Mouse (Mus musculus): Measurements from ENCODE around the gene Snph. TPM values are rescaled to one million over a fixed set of nuclear protein-coding genes. Genes with fewer than 3 reads are reported as not detected.

Snph gene
- polyA plus RNA-seq, 1 experiment from 2014 or later: not detected

DNA sequence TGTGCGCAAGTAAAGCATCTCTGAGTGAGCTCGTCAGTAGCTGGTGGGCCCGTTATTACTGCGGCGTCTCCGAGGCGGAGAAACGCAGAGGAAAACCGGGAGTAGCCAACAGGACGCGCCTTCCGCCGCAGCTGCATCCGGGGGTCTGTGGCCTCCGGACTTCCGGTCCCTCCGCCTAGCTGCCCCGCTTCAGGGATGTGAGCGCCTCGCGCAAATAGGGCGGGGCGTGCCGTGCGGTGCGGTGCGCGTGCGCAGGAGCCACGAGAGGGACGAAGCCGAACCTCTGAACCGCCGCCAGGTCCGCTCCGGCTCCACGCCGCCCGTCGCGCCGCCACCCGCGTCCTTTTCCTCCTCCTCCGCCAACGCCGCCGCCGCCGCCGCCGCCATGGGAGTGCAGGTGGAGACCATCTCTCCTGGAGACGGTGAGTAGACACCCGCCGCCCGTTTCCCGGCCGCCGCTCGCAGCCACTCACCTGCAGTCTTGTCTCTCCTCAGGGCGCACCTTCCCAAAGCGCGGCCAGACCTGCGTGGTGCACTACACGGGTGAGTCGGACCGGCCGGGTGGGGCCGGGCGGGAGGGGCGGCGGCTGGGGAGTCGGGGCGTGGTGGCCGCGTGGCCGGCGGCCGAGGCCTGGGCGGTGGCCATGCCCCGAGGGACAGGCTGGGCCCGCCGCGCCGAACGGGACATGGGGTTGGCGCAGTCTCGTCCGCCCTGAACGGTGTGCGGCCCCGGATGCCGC lies 89.9 kb downstream of the Snph start, which contains the start of gene Fkbp1a:
TSS of gene Fkbp1a (plus strand) at position 161 of the 740 bp plus-strand sequence.
- H3K79me2 ChIP-seq (ENCODE audit: inconsistent target): peaks cover 47% of the 10 kb centered on the region
- H3K4me3 ChIP-seq (ENCODE audit: inconsistent target): peak within 1 kb of the TSS; percentile 69
- peak within 1 kb of the TSS; percentile 68 for H3K27ac ChIP-seq
- under 1% methylated on average over 86 of the region's 93 CpGs for WGBS (ENCODE audit: missing documents)
- peaks cover 6% of the 10 kb centered on the region; the same call in 1 of the 2 replicates for H3K36me3 ChIP-seq (ENCODE audit: inconsistent target)

Other genes starting within 250 kb of the Snph start
- not detected in 3 replicates for gene 4921509C19Rik, start 156.4 kb downstream of the Snph start, polyA plus RNA-seq (2018)
- 55.7 to 112 TPM (median 97.3 TPM) in 3 replicates for gene Nsfl1c, start 138.4 kb downstream of the Snph start, polyA plus RNA-seq (2018)
- 135 to 176 TPM (median 151 TPM) in 3 replicates for gene Fkbp1a, start 90.1 kb downstream of the Snph start, polyA plus RNA-seq (2018)
- gene Sdcbp2, start 60.0 kb downstream of the Snph start, polyA plus RNA-seq (2018): 0.25 TPM in 1 of 3 replicates, not detected in the others
- gene Rad21l, start 35.9 kb upstream of the Snph start, polyA plus RNA-seq (2018): not detected in 3 replicates
- not detected in 3 replicates for gene Tmem74b, start 69.4 kb upstream of the Snph start, polyA plus RNA-seq (2018)
- gene Psmf1, start 111.6 kb upstream of the Snph start, polyA plus RNA-seq (2018): 17.9 to 25.0 TPM (median 19.6 TPM) in 3 replicates
- not detected in 3 replicates for gene Rspo4, start 210.3 kb upstream of the Snph start, polyA plus RNA-seq (2018)

All from macrophage (primary cell).